Mouse (Mus musculus) E14TG2a.4 (cell line): ENCODE results near the gene Phtf1.

Experiments used
- CTCF ChIP-seq: conservative IDR thresholded peaks from 2 replicates; pipeline ENCODE4 v1.5.1; 2014; ENCODE audit warnings: low read length
- NANOG ChIP-seq: IDR thresholded peaks from 2 replicates; pipeline ENCODE4 v1.6.1; 2014; ENCODE audit warnings: borderline replicate concordance, low read length, mixed read lengths
- POU5F1 ChIP-seq: IDR thresholded peaks from 2 replicates; pipeline ENCODE4 v1.6.1; 2014; ENCODE audit warnings: low read length, borderline replicate concordance

DNA sequence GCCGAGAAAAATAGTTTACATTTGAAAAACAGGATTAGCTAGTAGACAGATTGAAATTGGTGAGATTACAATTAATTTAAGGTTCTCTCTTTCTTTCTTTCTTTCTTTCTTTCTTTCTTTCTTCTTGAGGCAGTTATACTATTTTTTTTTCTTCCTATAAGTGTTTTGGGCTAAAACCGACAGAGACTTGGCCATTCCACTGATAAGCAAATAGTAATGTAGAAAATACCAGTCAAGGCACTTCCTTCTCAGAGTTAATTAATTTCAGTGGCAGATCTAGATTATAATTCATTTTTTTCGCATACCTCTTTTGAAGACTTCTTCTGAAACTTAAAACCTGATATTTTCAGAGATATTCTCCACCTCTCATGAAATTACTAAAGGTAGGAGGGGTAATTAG is 42.6 kb upstream of the Phtf1 start:
- TF ChIP-seq CTCF (no peak), NANOG (no peak), POU5F1 (no peak)
